Mouse (Mus musculus) left cerebral cortex, adult 18-20 months (tissue): ENCODE measurements at regions not wholly inside any gene's neighbourhood (a gene's known extent, or its start where the extent isn't known, plus 50 kb on each side); places are given as distances from the start of the nearest gene placed in this dataset.
"Not testable (repeated sequence)": the region's sequence is repeated elsewhere in the genome, so short reads cannot be mapped to it uniquely, and the experiment has no call there.

Experiments used
- DNase-seq, 2 experiments: peaks; one replicate each; pipeline ENCODE4 v3.0.0; 2021 to 2022; ENCODE audit warnings: low spot score in 2 of 2, mixed read lengths in 1 of 2

DNA sequence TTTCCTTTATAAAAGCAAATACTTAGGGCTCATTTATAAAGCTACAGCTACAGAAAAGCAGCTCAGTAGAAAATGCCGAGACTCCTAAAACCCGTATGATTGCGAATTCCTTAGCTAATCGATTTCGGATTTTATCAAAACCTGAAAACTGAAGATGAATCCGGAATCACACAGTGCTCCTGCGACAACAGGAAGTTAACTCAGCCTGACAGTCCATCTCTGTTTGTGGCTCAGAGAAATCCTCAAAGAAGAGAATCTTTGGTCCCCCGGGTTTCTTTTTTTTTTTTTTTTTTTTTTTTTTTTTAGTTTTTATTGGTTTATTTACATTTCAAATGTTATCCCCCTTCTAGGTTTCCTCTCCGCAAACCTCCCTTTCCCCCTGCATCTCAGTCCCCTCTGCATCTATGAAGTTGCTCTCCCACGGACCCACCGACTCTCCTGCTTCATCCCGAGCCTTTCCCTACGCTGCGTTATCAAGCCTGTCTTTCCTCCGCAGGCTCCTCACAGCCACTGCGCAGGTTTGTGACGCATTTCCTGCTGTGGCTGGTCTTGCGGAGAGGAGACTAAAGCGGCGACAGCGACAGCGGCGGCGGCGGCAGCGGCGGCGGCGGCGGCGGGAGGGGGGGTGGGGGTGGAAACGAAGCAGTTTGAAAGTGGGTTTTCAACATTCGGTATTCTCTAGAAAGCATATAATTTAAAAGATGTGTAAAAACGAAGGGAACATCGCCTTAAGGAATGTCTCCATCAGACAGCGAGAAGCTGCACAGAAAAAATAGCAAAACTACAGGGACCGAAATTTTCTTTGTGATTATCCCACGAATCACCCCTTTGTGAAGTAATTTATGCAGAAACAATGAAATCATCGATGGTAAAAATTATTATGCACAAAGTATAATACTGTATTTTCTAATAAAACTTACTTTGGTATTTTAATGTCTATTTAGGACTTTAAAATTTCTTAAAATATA lies 352.3 kb upstream of the Snrpn start:
- peak; percentile 55 to 59 for DNase-seq

DNA sequence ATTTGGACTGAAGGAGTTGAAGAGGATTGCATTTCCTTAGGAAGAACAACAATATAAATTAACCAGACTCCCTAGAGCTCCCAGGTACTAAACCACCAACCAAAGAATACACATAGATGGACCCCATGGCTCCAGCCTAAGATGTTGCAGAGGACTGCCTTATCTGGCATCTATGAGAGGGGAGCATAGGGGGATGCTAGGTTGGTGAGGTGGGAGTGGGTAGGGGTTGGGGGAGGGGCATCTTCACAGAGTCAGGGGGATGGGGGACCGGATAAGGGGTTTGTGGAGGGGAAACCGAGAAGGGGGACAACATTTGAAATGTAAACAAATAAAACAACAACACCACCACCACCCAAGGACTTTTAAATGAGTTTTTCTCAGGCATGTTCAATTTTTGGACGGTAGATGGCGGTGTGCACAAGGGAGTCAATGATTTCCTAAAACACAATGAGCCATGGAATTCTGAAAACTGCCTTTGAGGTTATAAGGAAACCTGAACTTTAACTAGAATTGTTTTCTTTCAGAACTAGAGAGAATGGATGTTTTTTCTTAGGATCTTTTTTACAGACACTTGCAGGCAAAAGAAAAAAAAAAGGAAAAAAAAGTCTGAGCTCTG lies 347.9 kb upstream of the Snrpn start:
- DNase-seq: not testable (repeated sequence)

DNA sequence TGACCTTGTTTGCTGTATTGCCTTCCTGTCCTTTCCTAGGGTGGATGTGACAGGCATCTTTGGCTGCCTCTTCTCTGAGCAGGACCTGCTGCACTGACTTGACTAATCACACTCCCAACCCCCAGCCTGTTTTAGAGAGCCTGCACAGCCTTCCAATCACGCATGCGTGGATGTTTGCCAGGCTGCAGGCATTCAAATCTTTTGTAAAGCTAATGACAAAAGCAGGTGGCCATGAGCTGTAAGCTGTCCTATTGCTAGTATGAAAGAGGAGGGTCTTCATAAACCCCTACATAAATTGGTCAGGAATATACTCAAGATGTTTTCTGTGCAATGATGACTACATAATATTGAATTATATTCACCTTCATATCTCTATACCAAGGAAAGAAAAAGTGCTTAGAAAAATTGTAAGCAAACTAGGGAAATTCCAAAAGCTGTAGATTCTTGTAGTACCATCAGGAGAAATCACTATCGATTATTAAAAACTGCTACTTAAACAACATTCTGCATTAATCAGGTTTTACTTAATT lies 310.1 kb upstream of the Snrpn start:
- not testable (repeated sequence) for DNase-seq

DNA sequence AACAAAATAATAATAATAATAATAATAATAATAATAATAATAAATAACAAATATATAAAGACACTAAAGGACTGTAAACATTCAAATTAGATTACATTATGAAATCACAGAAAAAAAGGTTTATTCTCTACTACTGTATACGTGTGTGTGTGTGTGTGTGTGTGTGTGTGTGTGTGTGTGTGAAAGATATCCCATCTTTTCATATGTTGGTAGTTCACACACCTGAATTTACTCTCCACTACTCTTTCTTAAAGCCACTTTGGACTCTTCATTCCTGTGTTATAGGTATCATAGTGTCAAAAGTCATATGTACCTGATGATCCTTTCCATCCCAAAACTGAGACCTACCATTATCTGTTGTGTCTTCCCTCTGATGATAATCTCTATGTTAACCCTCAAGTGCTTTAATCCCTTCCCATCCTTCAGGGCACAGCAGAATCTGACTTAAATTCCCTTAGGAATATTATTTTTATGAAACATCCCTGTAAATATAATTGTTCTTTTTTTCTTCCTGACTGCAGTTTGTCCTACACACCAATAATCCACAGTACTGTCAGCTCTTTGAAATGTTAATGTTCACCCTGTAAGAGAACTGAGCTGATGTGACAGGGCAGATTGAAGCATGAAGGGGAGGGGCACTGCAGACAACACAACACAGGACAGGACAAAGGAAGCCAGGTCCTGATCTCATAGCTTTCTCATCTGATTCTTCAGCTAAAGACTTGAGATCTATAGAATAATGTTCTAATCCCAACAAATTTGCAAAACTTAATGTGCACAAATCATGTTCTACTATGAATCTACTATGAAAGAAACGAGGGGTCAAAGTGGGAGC lies 309.4 kb upstream of the Snrpn start:
- DNase-seq: not testable (repeated sequence)

GRCm38 (mm10) chr7:60438781-60439180 lies 298.8 kb upstream of the Snrpn start:
- DNase-seq: no peak

GRCm38 (mm10) chr7:60391011-60391863 lies 251.2 kb upstream of the Snrpn start:
- peak; percentile 43 to 51 for DNase-seq

GRCm38 (mm10) chr7:60386957-60387356 lies 246.9 kb upstream of the Snrpn start:
- peak in 1 of 2 experiments; percentile 16 for DNase-seq

DNA sequence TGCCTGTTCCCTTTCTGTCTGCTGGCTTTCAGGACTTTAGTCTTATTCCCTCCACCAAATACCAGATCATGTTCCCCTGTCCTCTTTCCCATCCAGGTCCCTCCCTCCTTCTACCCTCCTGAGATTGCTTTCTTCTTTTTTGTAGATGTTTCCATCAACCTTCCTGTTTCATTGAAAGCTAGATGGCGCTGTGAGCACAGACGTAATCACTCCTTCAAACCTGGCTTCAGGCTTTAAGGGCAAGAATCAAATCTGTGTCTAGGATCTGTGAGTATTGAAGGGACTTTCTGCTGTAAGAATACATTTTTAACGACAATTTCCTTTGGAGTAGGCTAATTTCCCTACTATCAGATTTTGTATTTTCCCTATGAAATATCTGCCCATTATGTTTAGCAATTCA lies 234.0 kb upstream of the Snrpn start:
- DNase-seq: not testable (repeated sequence)

- DNase-seq: not testable (repeated sequence)
These were observed 212.2 kb upstream of the Snrpn start for GRCm38 (mm10) chr7:60352206-60352605.
